Mouse (Mus musculus) CH12.LX (cell line): Measurements from ENCODE around the gene Sigirr. TPM values are rescaled to one million over a fixed set of nuclear protein-coding genes. Genes with fewer than 3 reads are reported as not detected.

Experiments used
- DNase-seq: peaks from one replicate; pipeline ENCODE4 v3.0.0-alpha.2; 2013; ENCODE audit errors: extremely low read depth
- H3K27ac ChIP-seq: 2 replicates; pipeline ENCODE4 v1.5.1; 2012; ENCODE audit warnings: low read depth, mild to moderate bottlenecking, control low read depth, moderate library complexity; ENCODE audit not compliant: insufficient read depth
- H3K27me3 ChIP-seq: replicated peaks from 2 replicates; pipeline ENCODE3; 2012; ENCODE audit warnings: inconsistent platforms
- H3K36me3 ChIP-seq, 2 experiments: replicated peaks in 1 of 2; 2 replicates each; pipeline versions ENCODE3 to v1.6.1; 2012; ENCODE audit warnings: inconsistent platforms in 1 of 2, low read length in 1 of 2, mild to moderate bottlenecking in 1 of 2, mixed read lengths in 1 of 2, moderate library complexity in 1 of 2; ENCODE audit not compliant: control insufficient read depth in 1 of 2, insufficient read depth in 1 of 2
- H3K4me1 ChIP-seq, 2 experiments: 2 replicates each; pipeline ENCODE4 v1.6.1; 2012; ENCODE audit warnings: inconsistent platforms in 1 of 2, moderate library complexity in 1 of 2; ENCODE audit not compliant: insufficient read depth in 2 of 2, control insufficient read depth in 1 of 2
- H3K4me2 ChIP-seq: 2 replicates; pipeline ENCODE4 v1.6.1; 2012; ENCODE audit warnings: low read depth, mild to moderate bottlenecking, control low read depth; ENCODE audit not compliant: poor library complexity, insufficient read depth, severe bottlenecking
- H3K4me3 ChIP-seq, 3 experiments: fragments of 150-350 bp in 1 of 3; sonication (generic) in 1 of 3; replicated peaks in 1 of 3; 2 replicates each; pipeline versions ENCODE3 to v1.5.1; 2011 to 2012; ENCODE audit warnings: low read depth in 2 of 3, low read length in 2 of 3, mild to moderate bottlenecking in 2 of 3, moderate library complexity in 2 of 3, control low read depth in 1 of 3, improper control_type of control experiment in 1 of 3, inconsistent platforms in 1 of 3, mixed read lengths in 1 of 3; ENCODE audit not compliant: poor library complexity in 1 of 3
- H3K79me2 ChIP-seq: replicated peaks from 2 replicates; pipeline ENCODE4 v1.6.1; 2012; ENCODE audit warnings: mild to moderate bottlenecking, moderate library complexity; ENCODE audit not compliant: control insufficient read depth, poor library complexity, insufficient read depth, severe bottlenecking; ENCODE audit errors: extremely low read depth
- H3K9ac ChIP-seq: 2 replicates; pipeline ENCODE4 v1.6.1; 2012; ENCODE audit warnings: low read depth, mild to moderate bottlenecking, control low read depth, moderate library complexity; ENCODE audit not compliant: insufficient read depth
- H3K9me3 ChIP-seq: replicated peaks from 2 replicates; pipeline ENCODE3; 2012; ENCODE audit warnings: low read length, inconsistent platforms, mixed read lengths
- CHD1 ChIP-seq: IDR thresholded peaks from 2 replicates; pipeline ENCODE4 v1.6.1; 2012; ENCODE audit warnings: low read depth, low read length, improper control_type of control experiment, inconsistent platforms
- CHD2 ChIP-seq: IDR thresholded peaks from 2 replicates; pipeline ENCODE4 v1.6.1; 2011; ENCODE audit warnings: low read length, improper control_type of control experiment
- CTCF ChIP-seq, 2 experiments: IDR thresholded peaks in 1 of 2; conservative IDR thresholded peaks in 1 of 2; 2 replicates each; pipeline ENCODE4 v1.5.1; 2011 to 2012; ENCODE audit warnings: low read depth in 2 of 2, low read length in 2 of 2, improper control_type of control experiment in 1 of 2, inconsistent platforms in 1 of 2, mild to moderate bottlenecking in 1 of 2, moderate library complexity in 1 of 2
- EP300 ChIP-seq: IDR thresholded peaks from 2 replicates; pipeline ENCODE4 v1.6.1; 2011; ENCODE audit warnings: low read length, improper control_type of control experiment
- ETS1 ChIP-seq: conservative IDR thresholded peaks from 2 replicates; pipeline ENCODE4 v1.6.1; 2012; ENCODE audit warnings: low read depth, mild to moderate bottlenecking, inconsistent platforms, low read length, improper control_type of control experiment, moderate library complexity
- GABPA ChIP-seq: IDR thresholded peaks from 2 replicates; pipeline ENCODE4 v1.6.1; 2012; ENCODE audit warnings: low read depth, low read length, improper control_type of control experiment, inconsistent platforms; ENCODE audit not compliant: insufficient replicate concordance
- IRF4 ChIP-seq: IDR thresholded peaks from 2 replicates; pipeline ENCODE4 v1.6.1; 2014; ENCODE audit warnings: low read depth, mild to moderate bottlenecking, inconsistent platforms, low read length, improper control_type of control experiment
- KAT2A ChIP-seq: IDR thresholded peaks from 2 replicates; pipeline ENCODE4 v1.6.1; 2012; ENCODE audit warnings: low read length, improper control_type of control experiment, inconsistent platforms; ENCODE audit not compliant: insufficient replicate concordance
- MAFK ChIP-seq: IDR thresholded peaks from 2 replicates; pipeline ENCODE4 v1.6.1; 2011; ENCODE audit warnings: low read length, improper control_type of control experiment; ENCODE audit not compliant: insufficient replicate concordance
- MAX ChIP-seq: IDR thresholded peaks from 2 replicates; pipeline ENCODE4 v1.6.1; 2011; ENCODE audit warnings: low read length, improper control_type of control experiment
- NELFE ChIP-seq: IDR thresholded peaks from 2 replicates; pipeline ENCODE4 v1.6.1; 2011; ENCODE audit warnings: low read depth, low read length, improper control_type of control experiment
- NRF1 ChIP-seq: IDR thresholded peaks from 2 replicates; pipeline ENCODE4 v1.6.1; 2014; ENCODE audit warnings: low read depth, mild to moderate bottlenecking, inconsistent platforms, low read length, improper control_type of control experiment, moderate library complexity
- POLR2A ChIP-seq: IDR thresholded peaks from 2 replicates; pipeline ENCODE4 v1.6.1; 2011; ENCODE audit warnings: low read depth, mild to moderate bottlenecking, improper control_type of control experiment, low read length
- POLR2AphosphoS2 ChIP-seq: IDR thresholded peaks from 2 replicates; pipeline ENCODE4 v1.6.1; 2011; ENCODE audit warnings: low read depth, low read length, improper control_type of control experiment
- RCOR1 ChIP-seq: conservative IDR thresholded peaks from 2 replicates; pipeline ENCODE4 v1.6.1; 2012; ENCODE audit warnings: low read depth, mild to moderate bottlenecking, inconsistent platforms, low read length, improper control_type of control experiment
- TCF12 ChIP-seq: IDR thresholded peaks from 2 replicates; pipeline ENCODE4 v1.6.1; 2014; ENCODE audit warnings: low read depth, mild to moderate bottlenecking, inconsistent platforms, low read length, improper control_type of control experiment
- UBTF ChIP-seq: IDR thresholded peaks from 2 replicates; pipeline ENCODE4 v1.6.1; 2012; ENCODE audit warnings: low read depth, mild to moderate bottlenecking, inconsistent platforms, low read length, improper control_type of control experiment, moderate library complexity
- USF1 ChIP-seq: IDR thresholded peaks from 2 replicates; pipeline ENCODE4 v1.6.1; 2014; ENCODE audit warnings: low read depth, mild to moderate bottlenecking, inconsistent platforms, low read length, improper control_type of control experiment
- USF2 ChIP-seq: conservative IDR thresholded peaks from 2 replicates; pipeline ENCODE4 v1.6.1; 2011; ENCODE audit warnings: low read depth, low read length, improper control_type of control experiment
- ZC3H11A ChIP-seq: IDR thresholded peaks from 2 replicates; pipeline ENCODE4 v1.6.1; 2012; ENCODE audit warnings: low read depth, mild to moderate bottlenecking, inconsistent platforms, low read length, improper control_type of control experiment
- ZMIZ1 ChIP-seq: IDR thresholded peaks from 2 replicates; pipeline ENCODE4 v1.6.1; 2012; ENCODE audit warnings: low read depth, mild to moderate bottlenecking, inconsistent platforms, low read length, improper control_type of control experiment
- dilution Hi-C: fragments of 300-500 bp; cut with MboI; formaldehyde crosslinking; loops from 2 replicates; pipeline ENCODE4 v1.14.3; 2020; ENCODE audit warnings: low sequenced_read_pairs; ENCODE audit not compliant: extremely low pct_unique_long_range_greater_than_20kb, extremely low pct_ligation_motif_present
- in situ Hi-C: fragments of 300-500 bp; cut with MboI; formaldehyde crosslinking; loops from 3 replicates; pipeline ENCODE4 v1.14.3; 2019; ENCODE audit warnings: low sequenced_read_pairs, low pct_ligation_motif_present, low pct_unique_long_range_greater_than_20kb, mixed read lengths
- polyA plus RNA-seq: library from polyadenylated mRNA; unstranded; fragments of >175 nt; gene quantifications from 2 replicates; pipeline ENCODE4 v1.2.1, GENCODE M21; 2012; ENCODE audit warnings: low read depth; ENCODE audit not compliant: insufficient read length
- total RNA-seq, 2 experiments: library from RNA; depleted of rRNA; stranded (reverse); fragments of 300-350 nt in 1 of 2; fragments of >200 nt in 1 of 2; gene quantifications; 2 replicates each; pipeline ENCODE4 v1.2.3; 2012 to 2014

Gene Sigirr
- total and polyA plus RNA-seq, 3 experiments = 15.6 to 19.2 (median 16.1) TPM

- TF ChIP-seq CHD1 (no peak), ZMIZ1 (no peak), NELFE (peak; percentile 58; the same call in 1 of the 2 replicates), MAFK (no peak), KAT2A (no peak; the same call in 1 of the 2 replicates), CHD2 (no peak), POLR2A (peak; percentile 73), NRF1 (peak; percentile 52), IRF4 (0 out of 2 replicates have a peak, but pooled peaks have one; percentile 26), EP300 (no peak), CTCF (conservative IDR thresholded peaks at IDR 0.05 in 1 of 2, IDR thresholded peaks at IDR 0.05 in 1 of 2; ENCODE audit: low read depth in 2 of 2, low read length in 2 of 2) (no peak), ZC3H11A (no peak)
These were observed 30.9 kb upstream of the Sigirr start (continued) for GRCm38 (mm10) chr7:141131024-141131820.

- peak overlapping the region; percentile 32 for H3K9ac ChIP-seq
- H3K27me3 ChIP-seq = peaks cover 6% of the 10 kb centered on the region
- H3K27ac ChIP-seq = peak overlapping the region; percentile 17; the same call in 1 of the 2 replicates
- peaks cover 3 to 5% of the 10 kb centered on the region in 2 experiments for H3K4me1 ChIP-seq
- no peaks in the 10 kb centered on the region for H3K9me3 ChIP-seq
- dilution Hi-C loops (no loop called here), in situ Hi-C loops (no loop called here)
- H3K36me3 ChIP-seq = no peaks in the 10 kb centered on the region
- H3K4me2 ChIP-seq = peak overlapping the region; percentile 10; the same call in 1 of the 2 replicates
- TF ChIP-seq GABPA (no peak), POLR2AphosphoS2 (no peak), MAX (no peak), UBTF (no peak), RCOR1 (no peak), USF2 (no peak), CTCF (conservative IDR thresholded peaks at IDR 0.05 in 1 of 2, IDR thresholded peaks at IDR 0.05 in 1 of 2; ENCODE audit: low read depth in 2 of 2, low read length in 2 of 2) (no peak), NRF1 (no peak), TCF12 (no peak), USF1 (no peak), ZC3H11A (no peak), ETS1 (no peak)
- H3K79me2 ChIP-seq = no peaks in the 10 kb centered on the region
- no peak for DNase-seq
- peak overlapping the region; percentile 63 to 79 (median 69) for H3K4me3 ChIP-seq
These were observed 23.1 kb upstream of the Sigirr start for GRCm38 (mm10) chr7:141123517-141123856.
